Mouse (Mus musculus): ENCODE results near the gene Gm45808. TPM values are rescaled to one million over a fixed set of nuclear protein-coding genes. Genes with fewer than 3 reads are reported as not detected.
A peak's percentile ranks its signal among the peaks of the same experiment; 100 is the strongest.
"Not testable (repeated sequence)": the region's sequence is repeated elsewhere in the genome, so short reads cannot be mapped to it uniquely, and the experiment has no call there.

Gene Gm45808
- polyA plus RNA-seq, 1 experiment from 2014 or later: not detected

- WGBS: under 1% methylated on average over 53 of the region's 58 CpGs
- DNase-seq (ENCODE audit: low spot score) (peak; percentile 99), ATAC-seq (replicated peaks; ENCODE audit: low FRiP score, low read depth) (peak; percentile 75)
- Histone ChIP-seq H3K27me3 (ENCODE audit: insufficient read depth, low read length) (no peaks in the 10 kb centered on the region), H3K4me3 (replicated peaks; ENCODE audit: low read depth, low read length) (peak within 1 kb of the TSS; percentile 78), H3K9me3 (replicated peaks; ENCODE audit: low read length) (no peaks in the 10 kb centered on the region), H3K36me3 (ENCODE audit: insufficient read depth, low read length) (peaks cover 7% of the 10 kb centered on the region; the same call in 1 of the 2 replicates), H3K4me2 (ENCODE audit: low read length) (peak within 1 kb of the TSS; percentile 90), H3K4me1 (replicated peaks; ENCODE audit: insufficient read depth, low read length) (peaks cover 7% of the 10 kb centered on the region; the same call in 1 of the 2 replicates), H3K9ac (ENCODE audit: low read depth, low read length) (peak within 1 kb of the TSS; percentile 82), H3K27ac (peak within 1 kb of the TSS; percentile 75)
- TF ChIP-seq CTCF (IDR thresholded peaks at IDR 0.05; ENCODE audit: low read depth): peak; percentile 34
Measured at GRCm38 (mm10) chr7:45466283-45467089, 20.1 kb downstream of the Gm45808 start, which contains the start of gene Bax. Gene Bax, minus strand, starts transcription at chr7:45466898.

- Histone ChIP-seq H3K36me3 (ENCODE audit: insufficient read depth, low read length) (peaks cover 7% of the 10 kb centered on the region; the same call in 1 of the 2 replicates), H3K9me3 (replicated peaks; ENCODE audit: low read length) (no peaks in the 10 kb centered on the region), H3K4me2 (ENCODE audit: low read length) (peak overlapping the region; percentile 90), H3K27ac (no peak overlapping the region), H3K4me1 (replicated peaks; ENCODE audit: insufficient read depth, low read length) (peaks cover 12% of the 10 kb centered on the region), H3K4me3 (replicated peaks; ENCODE audit: low read depth, low read length) (peak overlapping the region; percentile 78; the same call in 1 of the 2 replicates), H3K9ac (ENCODE audit: low read depth, low read length) (peak overlapping the region; percentile 82; the same call in 1 of the 2 replicates), H3K27me3 (ENCODE audit: insufficient read depth, low read length) (no peaks in the 10 kb centered on the region)
- TF ChIP-seq CTCF (IDR thresholded peaks at IDR 0.05; ENCODE audit: low read depth): 0 out of 2 replicates have a peak, but pooled peaks have one; percentile 31
- DNase-seq (ENCODE audit: low spot score) (no peak), ATAC-seq (replicated peaks; ENCODE audit: low FRiP score, low read depth) (no peak)
- WGBS: 76% methylated on average over 9 of the region's 9 CpGs
Measured at GRCm38 (mm10) chr7:45465549-45465948, 21.1 kb downstream of the Gm45808 start.

DNA sequence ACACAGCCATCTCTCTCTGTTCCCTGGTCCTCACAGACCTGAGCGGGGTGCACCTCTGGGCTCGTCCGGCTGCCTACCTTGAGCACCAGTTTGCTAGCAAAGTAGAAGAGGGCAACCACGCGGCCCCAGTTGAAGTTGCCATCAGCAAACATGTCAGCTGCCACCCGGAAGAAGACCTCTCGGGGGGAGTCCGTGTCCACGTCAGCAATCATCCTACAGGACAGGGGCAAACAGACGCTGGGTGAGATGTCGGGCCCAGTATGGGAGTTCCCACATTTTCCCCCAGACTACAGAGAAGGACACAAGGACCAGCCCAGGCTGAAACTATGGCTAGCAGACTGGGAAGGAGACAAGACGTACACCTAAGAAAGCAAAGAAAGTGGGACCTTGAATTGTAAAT lies 21.5 kb downstream of the Gm45808 start:
- 93% methylated on average over 12 of the region's 12 CpGs for WGBS
- no peak for TF ChIP-seq CTCF (IDR thresholded peaks at IDR 0.05; ENCODE audit: low read depth)
- H3K36me3 ChIP-seq (ENCODE audit: insufficient read depth, low read length): peaks cover 7% of the 10 kb centered on the region; the same call in 1 of the 2 replicates
- no peak overlapping the region for H3K4me3 ChIP-seq (replicated peaks; ENCODE audit: low read depth, low read length)
- no peak overlapping the region for H3K4me2 ChIP-seq (ENCODE audit: low read length)
- H3K4me1 ChIP-seq (replicated peaks; ENCODE audit: insufficient read depth, low read length): peaks cover 17% of the 10 kb centered on the region
- DNase-seq (ENCODE audit: low spot score): no peak
- H3K27ac ChIP-seq: no peak overlapping the region
- no peaks in the 10 kb centered on the region for H3K27me3 ChIP-seq (ENCODE audit: insufficient read depth, low read length)
- no peaks in the 10 kb centered on the region for H3K9me3 ChIP-seq (replicated peaks; ENCODE audit: low read length)
- H3K9ac ChIP-seq (ENCODE audit: low read depth, low read length): no peak overlapping the region
- no peak for ATAC-seq (replicated peaks; ENCODE audit: low FRiP score, low read depth)

GRCm38 (mm10) chr7:45463987-45464778 lies 22.4 kb downstream of the Gm45808 start:
- WGBS: 94% methylated on average over 7 of the region's 7 CpGs
- no peak for TF ChIP-seq CTCF (IDR thresholded peaks at IDR 0.05; ENCODE audit: low read depth)
- no peaks in the 10 kb centered on the region for H3K9me3 ChIP-seq (replicated peaks; ENCODE audit: low read length)
- H3K27me3 ChIP-seq (ENCODE audit: insufficient read depth, low read length): no peaks in the 10 kb centered on the region
- H3K4me2 ChIP-seq (ENCODE audit: low read length): no peak overlapping the region
- no peak overlapping the region for H3K4me3 ChIP-seq (replicated peaks; ENCODE audit: low read depth, low read length)
- H3K36me3 ChIP-seq (ENCODE audit: insufficient read depth, low read length): peaks cover 7% of the 10 kb centered on the region; the same call in 1 of the 2 replicates
- ATAC-seq (replicated peaks; ENCODE audit: low FRiP score, low read depth) (no peak), DNase-seq (ENCODE audit: low spot score) (no peak)
- no peak overlapping the region for H3K9ac ChIP-seq (ENCODE audit: low read depth, low read length)
- H3K4me1 ChIP-seq (replicated peaks; ENCODE audit: insufficient read depth, low read length): peaks cover 17% of the 10 kb centered on the region
- H3K27ac ChIP-seq: no peak overlapping the region

GRCm38 (mm10) chr7:45462868-45463267 lies 23.7 kb downstream of the Gm45808 start:
- peak; percentile 46; the same call in 1 of the 2 replicates for TF ChIP-seq CTCF (IDR thresholded peaks at IDR 0.05; ENCODE audit: low read depth)
- DNase-seq (ENCODE audit: low spot score); ATAC-seq (replicated peaks; ENCODE audit: low FRiP score, low read depth): not testable (repeated sequence)

DNA sequence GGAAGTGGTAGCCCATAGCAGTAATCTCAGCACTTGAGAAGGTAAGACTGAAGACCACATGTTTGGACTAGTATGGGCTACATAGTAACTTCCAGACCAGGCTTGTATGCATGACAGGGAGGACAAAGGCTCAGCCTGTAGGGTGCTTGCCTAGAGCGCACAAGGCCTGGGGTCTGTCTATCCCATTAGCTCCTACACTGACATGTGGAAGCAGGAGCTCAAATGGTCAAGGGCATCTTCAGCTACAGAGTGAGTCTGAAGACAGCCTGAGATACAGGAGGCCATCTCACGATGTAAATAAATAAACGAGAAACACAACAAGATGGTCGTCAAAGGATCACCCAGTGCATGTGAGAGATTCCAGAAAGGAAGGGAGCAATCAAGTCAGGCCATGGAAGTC lies 24.3 kb downstream of the Gm45808 start:
- TF ChIP-seq CTCF (IDR thresholded peaks at IDR 0.05; ENCODE audit: low read depth): no peak
- Histone ChIP-seq H3K4me1 (replicated peaks; ENCODE audit: insufficient read depth, low read length) (peaks cover 28% of the 10 kb centered on the region), H3K36me3 (ENCODE audit: insufficient read depth, low read length) (peaks cover 12% of the 10 kb centered on the region; the same call in 1 of the 2 replicates), H3K27ac (no peak overlapping the region), H3K9ac (ENCODE audit: low read depth, low read length) (no peak overlapping the region), H3K9me3 (replicated peaks; ENCODE audit: low read length) (no peaks in the 10 kb centered on the region), H3K4me2 (ENCODE audit: low read length) (no peak overlapping the region), H3K27me3 (ENCODE audit: insufficient read depth, low read length) (no peaks in the 10 kb centered on the region), H3K4me3 (replicated peaks; ENCODE audit: low read depth, low read length) (no peak overlapping the region)
- 91% methylated on average over 4 of the region's 4 CpGs for WGBS
- DNase-seq (ENCODE audit: low spot score) (no peak), ATAC-seq (replicated peaks; ENCODE audit: low FRiP score, low read depth) (no peak)

More at GRCm38 (mm10) chr7:45462868-45463267, 23.7 kb downstream of the Gm45808 start:
- H3K27me3 ChIP-seq (ENCODE audit: insufficient read depth, low read length); H3K27ac ChIP-seq; H3K9me3 ChIP-seq (replicated peaks; ENCODE audit: low read length); H3K4me3 ChIP-seq (replicated peaks; ENCODE audit: low read depth, low read length); H3K4me2 ChIP-seq (ENCODE audit: low read length); H3K9ac ChIP-seq (ENCODE audit: low read depth, low read length): not testable (repeated sequence)
- peaks cover 23% of the 10 kb centered on the region for H3K4me1 ChIP-seq (replicated peaks; ENCODE audit: insufficient read depth, low read length)
- 78% methylated on average over 4 of the region's 4 CpGs for WGBS
- H3K36me3 ChIP-seq (ENCODE audit: insufficient read depth, low read length): peaks cover 12% of the 10 kb centered on the region; the same call in 1 of the 2 replicates

Data from kidney, postnatal 0 days (tissue).